Mouse (Mus musculus) heart, embryonic 14.5 days (tissue): ENCODE measurements around the gene Gm44790. TPM values are rescaled to one million over a fixed set of nuclear protein-coding genes. Genes with fewer than 3 reads are reported as not detected.

ENCODE experiments used
- ATAC-seq: fragments of 200-750 bp; cut with Nextera tagmentation; 2 replicates; pipeline ENCODE4 v1.8.0; 2017; ENCODE audit warnings: low read depth, moderate TSS enrichment; ENCODE audit not compliant: insufficient number of reproducible peaks, insufficient read depth, low FRiP score
- H3K27ac ChIP-seq, 2 experiments: fragments of 200-500 bp in 1 of 2; fragments of 300-500 bp in 1 of 2; sonication (generic) in 1 of 2; replicated peaks in 1 of 2; 2 replicates each; pipeline ENCODE4 v1.5.1; 2012 to 2014; ENCODE audit warnings: low read depth in 2 of 2, low read length in 2 of 2, control low read depth in 1 of 2, mild to moderate bottlenecking in 1 of 2, mixed read lengths in 1 of 2; ENCODE audit not compliant: control insufficient read depth in 1 of 2, insufficient read depth in 1 of 2
- H3K27me3 ChIP-seq: fragments of 300-500 bp; sonication (generic); 2 replicates; pipeline ENCODE4 v1.6.1; 2014; ENCODE audit warnings: mild to moderate bottlenecking, low read length, control low read depth; ENCODE audit not compliant: control insufficient read depth, insufficient read depth
- H3K36me3 ChIP-seq: fragments of 300-500 bp; sonication (generic); 2 replicates; pipeline ENCODE4 v1.6.1; 2014; ENCODE audit warnings: mild to moderate bottlenecking, control low read depth, low read length, mixed read lengths; ENCODE audit not compliant: control insufficient read depth, insufficient read depth
- H3K4me1 ChIP-seq, 2 experiments: fragments of 200-500 bp in 1 of 2; fragments of 300-500 bp in 1 of 2; sonication (generic) in 1 of 2; 2 replicates each; pipeline ENCODE4 v1.6.1; 2012 to 2014; ENCODE audit warnings: low read length in 2 of 2, control low read depth in 1 of 2, mixed read lengths in 1 of 2; ENCODE audit not compliant: control insufficient read depth in 2 of 2, insufficient read depth in 2 of 2
- H3K4me2 ChIP-seq: fragments of 300-500 bp; sonication (generic); 2 replicates; pipeline ENCODE4 v1.6.1; 2014; ENCODE audit warnings: mild to moderate bottlenecking, low read length
- H3K4me3 ChIP-seq, 2 experiments: fragments of 200-500 bp in 1 of 2; fragments of 300-500 bp in 1 of 2; sonication (generic) in 1 of 2; 2 replicates each; pipeline ENCODE4 v1.5.1; 2012 to 2014; ENCODE audit warnings: low read length in 2 of 2, mild to moderate bottlenecking in 2 of 2, control low read depth in 1 of 2, low read depth in 1 of 2, moderate library complexity in 1 of 2; ENCODE audit not compliant: control insufficient read depth in 1 of 2, insufficient read depth in 1 of 2
- H3K9ac ChIP-seq: fragments of 300-500 bp; sonication (generic); 2 replicates; pipeline ENCODE4 v1.6.1; 2014; ENCODE audit warnings: mild to moderate bottlenecking, low read length
- H3K9me3 ChIP-seq: fragments of 300-500 bp; sonication (generic); 2 replicates; pipeline ENCODE4 v1.6.1; 2016; ENCODE audit warnings: low read length, control low read depth; ENCODE audit not compliant: control insufficient read depth
- WGBS: fragments of 180-500 bp; shearing (Covaris S2); extraction: QIAGEN DNeasy Blood & Tissue Kit; methylation state at CpG from one replicate; pipeline ENCODE4 v1.1.7; 2014; 5-methylcytosine and 5-hydroxymethylcytosine counted together
- polyA plus RNA-seq: library from polyadenylated mRNA; unstranded; fragments of >200 nt; fragmentation: Nextera tagmentation; extraction: Ambion mirVana; gene quantifications from 2 replicates; pipeline ENCODE4 v1.2.1, GENCODE M21; 2014

The Gm44790 gene
- polyA plus RNA-seq, 1 experiment from 2014 or later, result not detected

DNA sequence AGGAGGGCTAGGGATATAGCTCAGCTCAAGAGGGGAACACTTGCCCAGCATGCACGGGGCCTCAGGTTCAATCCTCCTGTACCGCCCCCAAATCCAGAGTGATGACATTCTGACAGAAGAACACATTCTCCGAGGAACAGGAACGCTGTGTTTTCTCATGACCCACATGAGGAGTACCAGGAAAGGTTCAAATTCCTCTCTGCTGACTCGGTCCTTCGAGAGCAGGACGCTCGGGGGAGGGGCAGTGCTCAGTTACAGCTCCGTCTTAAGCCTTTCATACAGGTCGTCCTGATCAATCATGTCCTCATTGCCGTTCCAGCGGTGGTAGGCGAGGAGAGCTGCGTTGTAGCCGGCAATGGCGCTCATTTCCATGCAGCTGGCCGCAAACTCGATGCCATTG lies 38.0 kb upstream of the Gm44790 start:
- 62% methylated on average over 18 of the region's 18 CpGs for WGBS
- Histone ChIP-seq H3K4me1 (no peaks in the 10 kb centered on the region), H3K4me3 (no peak overlapping the region)

DNA sequence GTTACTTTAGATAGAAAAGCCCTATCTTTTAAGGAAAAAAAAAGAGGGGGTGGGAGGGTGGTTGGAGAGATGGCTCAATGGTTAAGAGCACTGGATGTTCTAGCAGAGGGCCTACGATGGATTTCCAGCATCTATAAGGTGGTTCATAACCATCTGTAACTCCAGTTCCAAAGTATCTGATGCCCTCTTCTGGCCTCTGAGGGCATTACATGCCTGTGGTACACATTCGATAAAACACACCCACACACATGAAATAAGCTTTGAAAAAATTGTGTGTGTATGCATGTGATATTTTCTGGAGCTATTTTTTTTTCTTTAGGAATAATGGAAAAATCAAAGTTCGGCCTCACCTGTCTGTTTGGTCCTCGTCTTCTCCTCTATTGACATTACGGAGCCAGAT lies 35.1 kb upstream of the Gm44790 start:
- Histone ChIP-seq H3K9me3 (no peaks in the 10 kb centered on the region), H3K4me2 (no peak overlapping the region), H3K27ac (no peak overlapping the region), H3K4me1 (peaks cover 9 to 22% of the 10 kb centered on the region in 2 experiments), H3K9ac (no peak overlapping the region), H3K27me3 (no peaks in the 10 kb centered on the region), H3K36me3 (peaks cover 73% of the 10 kb centered on the region), H3K4me3 (no peak overlapping the region)
- 93% methylated on average over 5 of the region's 5 CpGs for WGBS
- no peak for ATAC-seq

More for the DNA sequence above, 38.0 kb upstream of the Gm44790 start:
- Histone ChIP-seq H3K4me2 (no peak overlapping the region), H3K9me3 (no peaks in the 10 kb centered on the region), H3K27ac (no peak overlapping the region), H3K36me3 (peaks cover 73% of the 10 kb centered on the region), H3K9ac (no peak overlapping the region), H3K27me3 (no peaks in the 10 kb centered on the region)
- no peak for ATAC-seq

DNA sequence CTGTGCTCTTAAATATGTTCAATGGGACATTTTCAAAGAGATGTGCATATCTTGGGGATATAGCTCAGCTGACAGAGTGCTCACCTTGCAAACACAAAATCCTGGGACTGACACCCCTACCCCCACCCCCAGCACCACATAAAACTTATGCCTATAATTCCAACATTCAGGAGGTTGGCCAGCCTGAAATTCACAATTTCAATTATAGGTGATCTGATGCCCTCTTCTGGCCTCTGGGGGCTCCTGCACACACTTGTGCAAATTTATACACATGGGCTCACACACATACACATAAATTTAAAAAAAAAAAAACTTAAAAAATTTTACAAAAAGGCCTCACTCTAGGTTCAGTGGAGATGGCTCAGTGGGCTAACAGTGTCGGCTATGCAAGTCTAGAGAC lies 33.3 kb upstream of the Gm44790 start:
- no peak overlapping the region for H3K27ac ChIP-seq
- no peak for ATAC-seq
- H3K9ac ChIP-seq, result no peak overlapping the region
- no peaks in the 10 kb centered on the region for H3K9me3 ChIP-seq
- H3K4me2 ChIP-seq, result no peak overlapping the region
- H3K27me3 ChIP-seq, result no peaks in the 10 kb centered on the region
- peaks cover 9 to 27% of the 10 kb centered on the region in 2 experiments for H3K4me1 ChIP-seq
- 84% methylated on average over 1 of the region's 1 CpGs for WGBS
- H3K4me3 ChIP-seq, result no peak overlapping the region
- peaks cover 55% of the 10 kb centered on the region for H3K36me3 ChIP-seq

DNA sequence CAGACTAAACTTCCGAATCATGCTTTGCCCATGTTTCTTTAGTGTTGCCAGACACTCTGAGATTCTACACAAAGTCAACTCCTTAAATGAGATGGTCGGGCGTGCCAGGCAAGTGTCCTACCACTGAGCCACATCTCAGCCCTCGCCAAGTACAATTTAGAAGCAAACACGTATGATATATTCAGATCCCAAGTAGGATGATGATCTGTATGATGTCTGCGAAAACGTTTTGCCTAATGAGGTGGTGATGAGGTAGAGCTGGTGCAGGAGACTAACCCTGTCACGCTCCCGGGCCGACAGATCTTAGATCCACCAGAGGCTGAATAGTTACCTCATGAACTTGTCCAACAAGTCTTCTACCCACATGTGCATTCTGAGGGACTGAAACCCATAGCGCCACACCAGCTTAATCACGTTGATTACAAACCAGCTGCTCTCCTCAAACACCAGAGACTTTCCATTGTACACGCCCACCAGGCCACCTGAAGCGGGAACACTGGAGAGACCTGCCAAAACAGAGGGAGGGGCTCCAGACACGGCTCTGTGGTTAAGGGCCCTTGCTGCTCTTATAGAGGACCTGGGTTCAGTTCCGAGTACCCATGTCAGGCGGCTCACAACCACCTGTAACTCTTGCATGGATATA lies 32.3 kb upstream of the Gm44790 start:
- Histone ChIP-seq H3K27me3 (no peaks in the 10 kb centered on the region), H3K27ac (no peak overlapping the region), H3K36me3 (peaks cover 45% of the 10 kb centered on the region), H3K4me2 (no peak overlapping the region), H3K9me3 (no peaks in the 10 kb centered on the region), H3K4me3 (no peak overlapping the region), H3K9ac (no peak overlapping the region), H3K4me1 (peaks cover 9 to 27% of the 10 kb centered on the region in 2 experiments)
- ATAC-seq, result no peak
- 88% methylated on average over 17 of the region's 17 CpGs for WGBS

DNA sequence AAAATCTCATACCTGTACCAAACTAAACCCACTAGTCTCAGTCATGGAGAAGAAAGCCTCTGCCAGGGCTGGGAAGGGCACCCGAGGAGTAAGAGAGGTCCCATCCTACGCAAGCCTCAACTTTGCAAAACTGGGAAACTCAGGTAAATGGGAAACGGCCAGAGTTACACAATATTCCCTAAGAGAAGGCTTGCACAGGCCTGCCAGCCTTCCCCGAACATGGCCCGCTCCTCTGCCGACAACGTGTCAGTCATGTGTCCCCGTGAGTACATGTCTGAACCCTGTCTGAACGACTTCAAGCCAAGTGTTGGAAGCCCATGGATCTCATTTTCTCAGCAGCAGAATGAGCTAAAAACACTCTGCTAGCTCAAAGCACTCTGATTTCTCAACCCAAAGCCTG lies 31.4 kb upstream of the Gm44790 start:
- Histone ChIP-seq H3K4me2 (peak overlapping the region; percentile 79), H3K9me3 (no peaks in the 10 kb centered on the region), H3K4me3 (no peak overlapping the region), H3K27me3 (no peaks in the 10 kb centered on the region), H3K27ac (0 out of 4 replicates have a peak overlapping the region, but pooled peaks of 1 of the 2 experiments have one; percentile 8), H3K36me3 (peaks cover 36% of the 10 kb centered on the region), H3K9ac (peak overlapping the region; percentile 91), H3K4me1 (peaks cover 9 to 27% of the 10 kb centered on the region in 2 experiments)
- no peak for ATAC-seq
- WGBS, result 65% methylated on average over 9 of the region's 9 CpGs

DNA sequence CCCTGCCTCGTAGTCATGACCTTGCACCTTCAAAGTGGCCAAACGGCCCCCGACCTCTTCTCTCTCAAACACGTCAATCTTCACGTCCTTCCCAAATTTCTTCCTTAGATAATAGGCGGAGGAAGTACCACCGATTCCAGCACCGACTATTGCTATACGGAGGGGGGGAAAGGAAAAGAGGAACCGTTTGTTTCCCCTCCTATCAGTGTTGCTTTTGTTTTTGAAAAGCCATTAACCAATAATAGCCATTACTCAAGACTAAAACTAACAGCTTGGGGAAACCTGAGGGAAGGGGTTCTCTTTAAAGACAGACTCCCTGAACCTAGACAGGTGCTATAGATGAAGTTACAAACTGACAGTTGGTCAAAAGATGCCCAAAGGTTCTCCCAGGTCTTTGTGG lies 30.5 kb upstream of the Gm44790 start:
- Histone ChIP-seq H3K4me1 (peaks cover 9 to 30% of the 10 kb centered on the region in 2 experiments), H3K27me3 (no peaks in the 10 kb centered on the region), H3K4me3 (peak overlapping the region; percentile 84 to 94), H3K9me3 (no peaks in the 10 kb centered on the region), H3K27ac (no peak overlapping the region), H3K4me2 (peak overlapping the region; percentile 79), H3K36me3 (peaks cover 27% of the 10 kb centered on the region), H3K9ac (peak overlapping the region; percentile 91)
- no peak for ATAC-seq
- WGBS, result 22% methylated on average over 10 of the region's 10 CpGs

DNA sequence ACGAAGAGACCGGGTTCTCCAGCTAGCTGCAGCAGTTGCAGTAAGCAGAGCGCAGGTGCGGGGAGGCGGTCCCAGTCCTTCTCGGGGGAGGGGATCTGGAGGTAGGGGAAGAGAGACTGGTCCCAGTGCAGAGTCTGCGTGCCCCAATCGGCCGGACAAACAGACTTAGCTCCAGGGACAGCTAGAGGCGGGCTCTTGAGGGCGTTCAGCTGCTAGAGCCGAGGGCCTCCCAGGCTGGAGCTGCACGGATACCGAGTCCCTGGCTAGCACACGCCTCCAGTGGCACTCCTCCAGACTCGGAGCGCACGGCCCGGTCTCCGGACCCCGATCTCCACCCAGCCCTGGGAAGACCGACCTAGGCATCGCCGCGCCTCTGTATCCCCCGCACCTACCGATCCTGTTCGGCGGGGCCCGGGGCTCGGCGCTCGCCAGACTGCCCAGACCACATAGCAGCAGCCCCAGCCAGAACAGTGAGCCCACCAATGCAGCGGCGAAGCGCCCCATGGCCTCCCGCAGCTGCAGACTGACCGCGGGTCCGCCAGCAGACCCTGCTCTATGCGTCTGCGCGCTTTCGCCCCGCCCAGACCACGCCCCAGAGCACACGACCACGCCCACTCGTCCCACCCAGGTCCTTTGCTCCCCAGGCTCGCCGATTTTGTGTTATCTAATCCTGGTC lies 29.7 kb upstream of the Gm44790 start, which contains the start of gene Pcyox1:
TSS of gene Pcyox1 (minus strand) at position 574 of the 676 bp plus-strand sequence.
- under 1% methylated on average over 51 of the region's 51 CpGs for WGBS
- H3K27me3 ChIP-seq, result no peaks in the 10 kb centered on the region
- H3K4me2 ChIP-seq, result peak within 1 kb of the TSS; percentile 79
- peak within 1 kb of the TSS; percentile 91 for H3K9ac ChIP-seq
- peak within 1 kb of the TSS; percentile 43 to 89 for H3K27ac ChIP-seq
- no peaks in the 10 kb centered on the region for H3K9me3 ChIP-seq
- peaks cover 19% of the 10 kb centered on the region for H3K36me3 ChIP-seq
- H3K4me3 ChIP-seq, result peak within 1 kb of the TSS; percentile 84 to 94
- peak; percentile 92 for ATAC-seq
- peaks cover 9 to 30% of the 10 kb centered on the region in 2 experiments for H3K4me1 ChIP-seq
